Mouse (Mus musculus) left cerebral cortex, adult 8-10 months (tissue): ENCODE measurements at regions not wholly inside any gene's neighbourhood (a gene's known extent, or its start where the extent isn't known, plus 50 kb on each side); places are given as distances from the start of the nearest gene placed in this dataset.

Experiments
- DNase-seq, 2 experiments: peaks; one replicate each; pipeline ENCODE4 v3.0.0; 2022; ENCODE audit warnings: low spot score in 2 of 2

DNA sequence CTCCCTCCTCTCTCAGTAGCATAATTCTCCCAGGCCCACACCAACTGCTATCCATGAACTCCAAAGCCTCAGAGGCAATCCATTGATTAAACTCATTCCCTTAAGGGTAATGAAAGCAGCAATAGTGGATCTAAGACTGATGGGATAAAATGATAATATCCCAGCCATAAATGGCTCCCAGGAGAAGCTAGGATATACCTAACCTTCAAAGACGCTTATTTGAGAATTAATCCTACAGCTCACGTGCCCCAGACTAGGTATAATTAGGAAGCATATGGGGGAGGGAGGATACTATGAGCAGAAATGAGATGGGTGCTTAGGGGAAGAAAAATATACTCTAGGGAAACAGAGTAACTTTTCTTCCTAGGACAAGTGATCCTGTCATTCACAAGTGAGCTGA lies 52.8 kb upstream of the Rnf32 start:
- DNase-seq = no peak

DNA sequence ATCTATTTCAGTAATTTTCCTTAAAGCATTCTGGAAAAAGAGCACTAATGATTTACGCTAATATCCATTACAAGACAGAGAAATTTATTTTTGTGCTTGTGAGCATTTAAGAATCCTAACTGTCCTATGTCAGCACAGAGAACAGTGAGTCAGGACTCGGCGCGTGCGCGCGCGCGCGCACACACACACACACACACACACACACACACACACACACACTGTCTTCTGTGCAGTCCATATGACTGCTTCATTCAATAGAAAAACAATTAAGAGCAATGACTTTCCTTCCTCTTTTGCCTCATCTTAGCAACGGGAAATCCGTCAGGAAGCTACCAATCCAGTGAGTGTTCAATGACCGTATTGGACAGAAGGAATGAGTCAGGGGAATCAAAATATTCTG lies 53.3 kb upstream of the Rnf32 start:
- DNase-seq = no peak

DNA sequence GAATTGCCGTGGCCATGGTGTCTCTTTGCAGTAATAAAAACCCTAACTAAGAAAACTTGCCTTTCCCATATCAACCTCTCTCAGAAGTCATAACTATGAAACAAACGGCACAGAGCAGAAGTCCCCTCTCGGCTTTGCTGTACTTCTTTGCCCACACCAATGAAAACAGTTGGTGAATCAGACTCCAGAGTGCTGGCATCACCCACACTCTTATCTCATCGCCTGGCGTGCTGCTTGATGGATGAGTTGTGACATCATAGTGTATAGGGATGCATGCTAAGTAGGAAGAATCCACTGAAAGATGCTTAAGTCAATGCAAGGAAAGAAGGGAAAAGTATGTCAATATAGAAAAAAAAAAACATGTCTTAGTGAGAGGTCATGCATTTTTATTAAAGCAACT lies 58.3 kb upstream of the Rnf32 start:
- no peak for DNase-seq

DNA sequence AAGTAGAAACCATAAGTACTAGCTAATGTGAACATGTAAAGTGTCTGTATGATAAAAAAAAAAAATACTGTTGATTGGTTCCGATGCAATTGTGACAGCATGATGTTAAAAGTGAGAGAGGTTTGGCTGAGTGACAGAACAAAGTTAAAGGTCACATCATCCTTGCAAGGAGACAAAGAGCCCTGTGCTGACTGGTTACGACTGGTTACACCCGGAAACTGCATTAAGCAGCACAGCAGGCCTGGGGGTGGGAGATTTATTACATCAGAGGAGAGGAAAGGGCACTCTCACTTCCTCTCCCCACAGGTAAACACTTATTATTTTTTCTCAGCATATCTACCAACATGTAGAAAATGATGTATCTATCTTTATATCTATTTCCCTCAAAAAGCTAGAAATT lies 63.5 kb upstream of the Rnf32 start:
- no peak for DNase-seq

DNA sequence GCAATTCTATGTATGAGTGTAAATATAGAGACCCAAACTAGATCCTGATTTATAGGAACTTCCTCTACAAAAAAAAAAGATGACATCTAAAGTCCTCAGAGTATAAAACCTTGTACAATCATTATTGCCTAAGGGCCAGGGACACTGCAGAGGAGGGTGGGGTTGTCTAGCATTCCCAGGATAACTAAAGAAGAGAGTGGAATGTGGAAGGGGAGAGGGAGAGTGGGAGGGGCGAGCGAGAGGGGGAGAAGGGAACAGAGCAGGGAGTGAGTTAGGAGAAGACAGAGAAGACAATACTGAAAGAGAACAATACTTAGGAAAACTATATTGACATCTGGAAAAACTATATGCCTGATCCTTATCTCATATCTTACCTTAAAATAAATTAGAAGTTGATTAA lies 64.0 kb upstream of the Rnf32 start:
- no peak for DNase-seq

DNA sequence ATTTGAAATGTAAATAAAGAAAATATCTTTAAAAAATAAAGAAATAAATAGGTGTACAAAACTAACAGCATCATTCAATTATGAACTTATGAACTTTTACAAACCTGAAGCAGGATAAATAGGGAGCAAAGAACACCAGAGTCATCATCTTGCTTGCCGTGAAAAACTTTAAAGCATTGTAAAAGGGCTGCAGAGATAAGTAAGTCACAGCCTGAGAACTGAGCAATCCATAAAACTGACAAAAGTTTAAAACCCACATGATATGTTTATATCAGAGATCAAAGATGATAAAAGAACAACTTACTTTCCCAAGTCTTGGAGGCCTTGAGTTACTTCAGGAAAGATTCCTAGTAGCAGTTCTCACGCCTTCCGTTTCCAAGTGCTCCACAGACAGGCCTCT lies 66.1 kb upstream of the Rnf32 start:
- no peak for DNase-seq

DNA sequence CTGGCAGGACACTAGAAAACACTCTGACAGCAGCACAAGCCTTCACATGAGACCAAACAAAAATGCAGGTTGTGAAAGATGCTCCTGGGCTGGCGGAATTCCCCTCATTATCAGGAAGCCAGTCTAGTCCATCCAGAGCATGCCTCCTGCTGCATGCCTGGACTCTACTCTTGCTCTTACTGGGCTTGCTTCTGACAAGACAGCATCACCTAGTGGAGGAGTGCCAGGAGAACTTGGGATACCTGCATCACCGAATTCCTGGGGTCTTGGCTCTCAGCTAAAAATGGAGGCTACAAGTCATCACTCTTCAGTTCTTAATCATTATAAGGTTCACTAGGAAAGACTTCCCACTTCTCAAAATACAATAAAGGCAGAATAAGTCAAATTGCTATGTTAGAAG lies 78.8 kb upstream of the Rnf32 start:
- no peak for DNase-seq

DNA sequence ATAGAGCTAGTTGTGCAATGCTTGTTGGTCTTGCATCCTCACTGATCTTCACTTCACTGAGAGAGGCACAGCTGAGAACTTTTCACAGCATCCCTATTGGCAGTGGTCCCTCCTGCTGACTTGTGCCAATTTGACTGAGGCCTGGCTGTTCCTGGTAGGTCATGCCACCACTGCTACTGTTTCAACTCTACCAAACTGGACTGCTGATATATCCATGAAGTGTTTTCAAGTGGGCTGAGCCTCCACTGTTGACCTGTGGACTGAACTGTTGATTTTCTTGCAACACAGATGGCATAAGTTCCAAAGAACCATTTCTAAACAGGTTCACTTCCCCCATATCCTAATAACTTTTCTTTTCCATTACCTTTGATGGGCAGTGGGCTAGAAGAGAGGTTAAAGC lies 83.3 kb upstream of the Rnf32 start:
- DNase-seq = no peak

DNA sequence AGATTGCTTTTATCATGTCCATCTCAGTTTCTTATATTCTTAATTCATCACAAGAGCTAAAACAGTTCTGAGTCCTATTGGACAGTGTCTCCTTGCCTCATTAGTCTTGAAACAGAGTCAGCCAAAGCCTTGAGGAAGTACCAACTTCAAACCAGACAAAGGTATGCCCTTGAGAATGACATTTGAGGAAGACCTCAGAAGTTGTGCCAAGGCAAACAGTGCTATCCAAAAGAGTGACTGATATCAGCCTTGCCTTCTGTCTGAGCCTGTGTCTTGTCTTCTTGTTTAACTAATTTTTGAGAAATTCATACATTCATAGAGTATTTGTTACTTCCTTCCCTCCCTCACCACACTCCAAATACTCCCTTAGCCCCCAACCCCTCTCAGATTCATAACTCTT lies 88.5 kb upstream of the Rnf32 start:
- no peak for DNase-seq

DNA sequence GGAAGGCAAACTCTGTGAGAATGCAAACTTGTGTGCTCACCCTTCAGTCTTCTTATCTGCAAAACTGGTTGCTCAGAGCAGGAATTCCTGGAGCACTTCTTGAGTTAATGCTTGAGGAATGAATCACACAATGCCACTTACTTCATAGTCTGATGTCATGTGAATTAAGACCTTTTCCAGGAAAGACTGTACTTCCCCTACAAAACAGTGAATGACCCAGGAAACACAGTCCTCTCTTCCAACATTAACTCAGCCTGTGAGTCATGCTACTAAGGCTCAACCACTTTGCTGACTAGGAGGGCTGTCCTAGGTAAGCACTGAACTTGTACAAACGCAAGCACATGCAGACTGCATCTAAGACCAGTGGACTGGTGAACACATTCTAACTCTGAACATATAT lies 112.5 kb upstream of the Rnf32 start:
- DNase-seq = no peak

DNA sequence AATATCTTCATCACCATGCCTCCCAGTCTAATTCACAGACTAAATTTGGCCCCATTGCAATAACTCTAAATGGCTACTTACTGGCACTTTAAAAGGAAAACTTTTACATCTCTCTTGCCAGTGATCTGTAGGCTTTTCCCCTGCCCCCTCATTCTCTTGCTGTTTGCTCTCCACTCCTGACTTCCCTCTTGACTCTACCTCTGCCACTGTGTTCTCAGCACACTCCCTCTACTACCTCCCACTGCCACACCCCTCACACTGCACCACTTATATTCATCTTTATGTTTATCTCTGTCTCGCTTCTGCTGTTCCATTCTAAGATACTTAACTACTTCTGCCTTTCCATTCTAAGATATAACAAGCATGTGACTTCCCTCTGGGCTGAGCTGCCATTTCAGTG lies 141.4 kb upstream of the Rnf32 start:
- no peak for DNase-seq

DNA sequence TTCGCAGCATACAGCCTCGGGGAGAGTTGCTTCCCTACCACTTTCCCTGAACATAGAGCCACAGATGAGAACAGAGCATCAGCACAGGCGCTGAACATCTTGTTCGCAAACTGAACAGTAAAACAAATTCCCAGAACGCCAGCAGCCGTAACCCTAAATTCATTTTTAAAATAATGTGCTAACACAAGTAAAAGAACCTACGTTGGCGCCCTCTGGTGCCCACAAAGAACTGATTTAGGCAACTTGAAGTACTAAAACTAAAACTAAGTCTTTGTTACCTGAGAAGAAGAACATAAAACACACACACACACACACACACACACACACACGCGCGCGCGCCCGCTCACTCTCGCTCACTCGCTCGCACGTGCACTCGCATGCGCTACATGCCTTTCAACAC lies 159.2 kb upstream of the Rnf32 start:
- peak; percentile 23 to 41 for DNase-seq

DNA sequence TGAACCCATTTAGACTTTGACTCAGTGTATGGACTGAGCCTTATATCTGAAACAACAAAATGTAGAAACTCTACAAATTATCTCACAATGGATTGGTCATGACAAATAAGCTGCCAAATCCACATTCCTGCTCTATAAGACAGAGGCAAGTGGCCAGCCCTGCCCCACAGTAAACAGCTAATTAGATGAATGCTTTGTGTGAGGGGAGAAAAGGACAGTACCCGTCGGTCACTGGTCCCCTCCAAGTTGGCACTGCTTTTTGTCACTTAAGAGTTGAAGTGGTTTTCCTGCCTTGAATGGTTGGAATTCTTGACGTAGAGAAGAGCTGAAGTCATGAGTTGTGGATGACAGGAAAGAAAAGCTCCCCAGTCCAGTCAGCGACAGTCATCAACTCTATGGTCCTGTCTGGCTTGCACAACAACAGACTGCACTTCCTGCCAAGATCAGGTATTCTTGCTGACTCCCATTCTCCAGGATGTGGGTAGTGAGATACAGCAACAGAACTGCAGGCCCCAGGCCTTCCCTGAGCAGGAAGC lies 162.3 kb upstream of the Rnf32 start:
- DNase-seq = no peak

DNA sequence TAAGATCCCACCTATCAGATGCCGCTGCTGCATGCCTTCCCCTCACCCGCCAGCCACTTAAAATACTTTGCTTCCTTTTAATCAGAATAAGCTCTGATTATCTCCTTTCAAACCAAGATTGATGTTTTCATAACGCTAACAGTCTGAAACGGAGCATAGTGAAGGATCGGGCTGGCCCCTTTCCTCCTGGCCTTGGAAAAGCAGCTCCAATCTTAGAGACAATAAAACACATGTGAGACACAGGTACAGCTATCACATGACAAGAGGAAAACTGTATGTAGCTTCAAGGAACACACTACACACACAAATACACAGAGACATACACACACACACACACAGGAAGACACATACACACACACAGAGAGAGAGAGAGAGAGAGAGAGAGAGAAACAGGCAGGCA lies 165.3 kb upstream of the Rnf32 start:
- DNase-seq = no peak

DNA sequence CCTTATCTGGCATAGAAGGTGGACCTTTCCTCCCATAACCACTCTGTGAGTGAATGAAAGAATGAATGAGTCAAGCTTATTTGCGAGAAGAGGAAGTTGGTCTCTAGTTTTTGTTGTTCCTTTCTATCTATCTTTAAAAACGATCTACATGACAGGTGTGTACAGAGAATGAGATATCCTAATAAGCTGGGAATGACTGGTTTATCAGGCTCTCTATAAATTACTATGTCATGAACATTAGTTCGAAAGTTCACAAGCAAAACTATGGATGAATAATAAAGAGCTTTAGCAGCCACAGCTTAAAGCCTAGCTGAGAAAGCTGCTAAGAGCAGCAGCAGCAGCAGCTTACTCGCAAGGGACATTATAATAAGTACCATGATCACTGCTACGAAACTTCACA lies 165.8 kb upstream of the Rnf32 start:
- DNase-seq = no peak

DNA sequence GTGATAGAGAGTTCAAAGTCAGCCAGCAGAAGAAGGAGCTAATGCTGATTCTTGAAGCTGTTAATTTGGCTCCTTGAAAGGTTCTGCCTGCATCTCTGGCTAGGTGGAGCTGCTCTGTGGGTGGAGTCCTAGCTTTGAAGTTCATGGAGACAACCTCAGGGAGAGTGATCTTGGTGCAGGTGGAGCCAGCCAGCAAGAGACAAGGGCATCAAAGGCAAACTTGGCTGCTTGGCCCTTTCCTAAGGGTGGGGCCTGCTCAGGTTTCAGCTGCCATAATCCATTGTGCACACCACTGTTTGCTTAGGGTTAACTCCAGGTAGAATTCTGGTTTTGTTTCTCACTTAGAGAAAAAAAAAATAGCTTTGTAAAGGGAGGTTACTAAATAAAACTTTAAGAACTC lies 170.7 kb upstream of the Rnf32 start:
- no peak for DNase-seq

DNA sequence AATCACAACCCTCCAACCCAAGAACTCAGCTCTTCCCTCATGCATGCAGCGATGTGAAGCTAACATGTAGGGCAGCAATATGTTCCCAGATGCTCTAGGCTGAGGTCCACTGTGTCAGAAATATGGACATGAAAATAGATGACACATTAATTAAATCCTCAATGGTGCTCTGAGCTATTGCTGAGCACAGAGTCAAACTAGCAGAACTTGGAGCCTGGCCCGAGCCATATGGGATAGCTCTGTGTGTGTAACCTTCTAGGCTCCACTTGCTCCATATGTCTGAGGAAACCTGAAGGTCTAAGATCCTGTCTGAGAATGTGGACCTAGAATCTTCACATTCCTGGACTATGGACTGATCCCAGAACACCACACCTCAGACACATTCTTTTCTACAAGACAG lies 203.0 kb upstream of the Rnf32 start:
- no peak for DNase-seq

DNA sequence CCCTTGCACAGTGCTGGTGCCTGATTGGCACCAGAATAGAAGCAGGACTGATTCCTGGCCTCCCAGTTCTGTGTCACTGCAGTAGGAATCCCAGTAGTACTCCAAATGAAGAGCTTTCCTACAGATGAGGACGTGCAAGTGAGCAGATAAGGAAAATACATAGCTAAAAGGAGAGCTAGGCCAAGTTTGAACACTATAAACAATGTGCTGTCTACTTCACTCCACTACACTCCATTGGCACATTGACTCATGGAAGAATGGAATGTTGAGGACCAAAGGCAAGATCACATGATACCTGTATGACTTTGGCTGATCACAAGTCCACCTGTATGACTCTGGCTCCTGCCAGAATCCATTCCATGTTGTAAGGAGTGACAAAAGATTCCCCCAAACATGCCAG lies 215.9 kb upstream of the Rnf32 start:
- DNase-seq = no peak

DNA sequence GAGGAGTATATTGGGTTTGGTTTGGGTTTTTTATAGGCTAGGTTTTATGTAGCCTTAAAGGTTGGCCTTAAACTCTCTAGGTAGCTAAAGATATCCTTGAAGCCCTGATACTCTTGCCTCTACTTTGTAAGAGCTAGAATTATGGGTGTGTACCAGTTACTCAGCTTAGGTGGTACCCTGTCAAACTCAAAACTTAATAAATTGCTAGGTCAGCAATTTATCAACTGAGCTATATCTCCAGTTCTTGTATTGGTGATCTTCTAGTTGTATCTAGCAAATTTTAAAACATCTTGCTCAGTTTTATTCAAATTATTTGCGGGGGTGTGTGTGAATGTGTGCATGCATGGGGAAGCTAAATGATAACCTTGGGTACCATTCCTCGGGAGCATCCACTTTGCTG lies 225.4 kb upstream of the Rnf32 start:
- DNase-seq = no peak

DNA sequence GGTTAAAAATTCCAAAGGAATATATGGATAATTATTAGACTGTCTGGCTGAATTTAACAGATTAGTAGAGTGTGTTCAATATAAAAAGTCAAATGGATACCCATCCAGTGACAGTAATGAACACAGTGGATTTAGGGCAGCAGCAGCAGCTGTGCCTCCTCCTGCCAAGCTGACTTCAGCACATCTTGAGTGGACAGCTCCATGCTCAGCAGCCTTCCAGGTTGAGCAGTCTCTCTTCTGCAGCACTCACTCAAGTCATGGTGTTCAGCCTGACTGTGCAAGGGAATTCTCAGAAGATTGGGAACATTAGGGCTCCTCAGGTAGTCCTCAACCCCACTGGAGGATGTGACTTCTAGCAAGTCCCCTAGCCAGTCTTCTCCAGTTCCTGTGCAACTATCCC lies 240.8 kb upstream of the Rnf32 start:
- DNase-seq = no peak

DNA sequence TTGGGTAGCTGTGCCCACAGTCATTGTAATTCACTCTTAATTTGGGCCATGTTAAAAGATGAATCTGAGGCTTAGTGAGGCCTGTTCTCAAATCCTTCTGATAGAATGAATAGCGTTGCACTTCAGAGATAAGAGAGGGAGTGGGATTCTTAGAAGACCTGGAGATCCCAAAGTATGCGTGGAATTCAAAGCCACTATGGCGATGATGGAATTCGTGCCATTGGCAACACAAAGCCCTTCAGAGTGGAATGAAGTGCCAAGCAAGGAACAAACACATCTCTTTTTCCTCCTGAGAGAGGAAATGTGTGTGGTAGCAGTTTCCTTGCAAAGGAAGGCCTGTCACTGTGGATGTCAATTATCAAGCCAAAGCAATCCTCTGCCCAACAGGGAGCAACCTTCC lies 248.3 kb upstream of the Rnf32 start:
- DNase-seq = no peak

DNA sequence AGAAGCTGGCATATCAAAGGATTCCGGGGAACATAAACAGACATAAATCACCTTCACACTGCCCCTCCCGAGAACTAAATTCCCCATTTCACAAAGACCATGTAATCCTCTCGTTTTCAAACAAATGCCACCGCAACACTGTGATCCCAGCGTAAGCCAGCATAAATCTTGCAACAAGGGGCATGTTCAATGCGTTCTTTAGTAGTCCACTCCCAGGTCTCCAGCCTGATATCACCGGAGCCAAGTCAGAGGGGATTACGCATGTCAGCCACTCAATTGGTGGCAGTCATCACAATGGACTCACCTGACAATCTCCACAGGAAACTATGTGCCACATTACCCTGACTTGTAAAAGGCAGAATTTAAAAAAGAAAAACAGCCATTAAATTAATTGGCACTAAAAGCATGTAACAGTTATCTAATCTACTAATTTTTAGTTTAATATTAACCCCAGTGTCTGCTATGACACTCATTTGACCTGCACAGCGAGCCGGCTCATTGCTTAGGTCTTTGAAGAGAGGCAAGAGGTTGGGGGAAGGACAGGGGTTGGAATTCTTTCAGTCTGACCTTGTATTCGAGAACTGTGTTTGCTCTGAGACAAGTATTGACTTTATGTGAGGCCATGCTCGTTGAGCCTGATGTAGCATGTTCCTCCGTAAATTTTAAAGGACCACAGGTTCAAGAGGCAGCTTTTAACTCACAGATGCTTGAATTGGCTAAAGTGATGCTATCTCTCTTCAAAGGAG lies 252.0 kb upstream of the Rnf32 start:
- DNase-seq = no peak

DNA sequence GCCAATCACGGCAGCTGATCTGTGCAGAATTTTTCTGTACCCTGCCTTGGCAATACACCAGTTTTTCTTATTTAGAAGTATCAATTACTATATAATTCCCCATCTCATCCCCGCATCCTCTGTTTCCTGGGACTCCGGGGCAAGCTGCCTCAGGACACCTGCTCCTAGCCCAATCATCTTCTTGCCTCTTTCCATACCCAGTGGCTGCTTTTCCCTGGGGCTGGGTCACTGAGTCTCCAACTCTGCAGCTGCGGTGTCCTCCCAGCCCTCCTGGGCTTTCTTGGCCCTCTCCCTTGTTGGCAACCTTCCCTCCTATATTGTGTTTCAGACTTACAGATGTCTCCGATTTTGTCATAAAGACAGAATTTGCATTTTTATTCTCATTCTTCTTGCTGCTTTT lies 254.8 kb upstream of the Rnf32 start:
- no peak for DNase-seq
